Mouse (Mus musculus) lung, adult 18-20 months (tissue): ENCODE measurements around the gene Fbp1.
"Not testable (repeated sequence)": the region's sequence is repeated elsewhere in the genome, so short reads cannot be mapped to it uniquely, and the experiment has no call there.

ENCODE experiments used
- DNase-seq, 2 experiments: peaks; one replicate each; pipeline ENCODE4 v3.0.0; 2022; ENCODE audit warnings: mixed read lengths in 2 of 2

The Fbp1 gene

DNA sequence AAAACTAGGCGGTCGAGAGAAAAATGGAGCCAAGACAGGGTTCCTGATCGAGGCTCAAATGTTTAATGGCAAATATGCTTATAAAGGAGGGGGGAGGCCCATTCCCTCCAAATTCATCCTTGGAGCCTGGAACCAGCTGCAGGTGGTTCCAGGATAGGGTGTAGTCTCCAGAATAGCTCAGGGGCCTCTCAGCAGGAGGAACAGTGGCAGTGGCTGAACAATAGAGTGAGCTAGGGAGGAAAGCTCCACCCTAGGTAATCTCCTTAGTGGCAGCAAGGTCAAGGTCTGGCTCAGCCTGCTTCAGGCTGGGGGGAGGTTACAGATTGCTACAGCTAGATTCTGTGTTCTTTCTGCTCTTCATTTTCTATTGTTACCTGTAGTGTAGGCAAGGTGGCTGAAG lies 72.4 kb downstream of the Fbp1 start:
- not testable (repeated sequence) for DNase-seq
